Mouse (Mus musculus) lung, postnatal 14 days (tissue): ENCODE data around the gene Gm10770.
"Not testable (repeated sequence)": the region's sequence is repeated elsewhere in the genome, so short reads cannot be mapped to it uniquely, and the experiment has no call there.

Source experiments
- DNase-seq: peaks from one replicate; pipeline ENCODE4 v3.0.0; 2021

Gene Gm10770

DNA sequence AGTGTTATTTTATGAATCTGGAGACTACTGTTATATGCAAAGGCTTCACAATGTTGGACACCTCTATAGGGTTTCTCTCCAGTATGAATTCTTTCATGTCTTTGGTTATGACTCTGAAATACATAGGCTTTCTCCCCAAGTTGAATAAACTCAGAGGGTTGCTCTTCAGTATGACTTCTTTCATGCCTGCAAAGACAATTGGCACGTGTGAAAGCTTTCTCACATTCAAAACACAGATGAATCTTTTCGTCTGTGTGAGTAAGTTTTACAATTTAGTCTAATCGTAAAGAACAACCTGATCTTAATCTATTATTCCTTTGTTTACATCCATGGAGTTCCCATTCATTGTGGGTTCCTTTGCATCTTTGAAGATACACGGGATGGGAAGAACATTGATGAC lies at the start of gene Gm10770:
Gene Gm10770 (minus strand): TSS at position 101 of the 400 bp plus-strand sequence.
- DNase-seq, result not testable (repeated sequence)

DNA sequence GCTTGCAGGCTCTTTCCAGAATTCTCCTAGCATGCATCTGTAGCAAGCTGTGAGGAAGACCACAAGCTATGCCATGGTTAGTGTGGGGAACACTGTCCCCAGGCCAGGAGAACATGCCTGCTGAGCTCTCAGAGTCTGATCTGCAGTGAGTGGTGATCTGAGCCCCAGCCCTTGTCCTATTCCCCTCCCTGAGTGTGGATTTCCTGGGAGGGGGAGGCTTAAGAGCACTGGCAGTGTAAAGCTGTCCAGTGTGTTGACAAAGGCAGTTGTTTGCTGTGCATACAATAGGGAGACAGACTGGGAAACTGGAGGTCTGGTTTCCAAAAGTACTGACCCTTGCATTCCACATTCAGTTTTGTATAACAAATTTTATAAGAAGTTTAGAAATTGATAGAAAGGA lies 43.8 kb upstream of the Gm10770 start:
- not testable (repeated sequence) for DNase-seq

DNA sequence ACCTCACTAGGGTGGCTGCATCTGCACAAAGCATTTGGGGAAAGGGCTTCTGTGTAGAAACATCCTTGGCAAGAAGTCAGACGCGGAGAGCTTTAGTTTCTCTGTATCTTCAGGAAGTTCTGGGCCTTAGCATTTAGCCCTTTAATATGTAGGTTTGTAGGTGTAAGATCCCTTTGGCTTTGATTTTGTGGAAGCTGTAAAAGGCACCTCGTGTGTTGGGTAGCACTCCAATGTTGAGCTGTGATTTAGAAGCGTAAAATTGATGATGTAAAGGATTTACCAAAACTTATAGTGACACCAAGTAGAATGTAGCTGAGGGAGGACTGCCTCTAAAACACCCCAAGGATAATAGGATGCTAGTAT lies 38.9 kb upstream of the Gm10770 start:
- not testable (repeated sequence) for DNase-seq

DNA sequence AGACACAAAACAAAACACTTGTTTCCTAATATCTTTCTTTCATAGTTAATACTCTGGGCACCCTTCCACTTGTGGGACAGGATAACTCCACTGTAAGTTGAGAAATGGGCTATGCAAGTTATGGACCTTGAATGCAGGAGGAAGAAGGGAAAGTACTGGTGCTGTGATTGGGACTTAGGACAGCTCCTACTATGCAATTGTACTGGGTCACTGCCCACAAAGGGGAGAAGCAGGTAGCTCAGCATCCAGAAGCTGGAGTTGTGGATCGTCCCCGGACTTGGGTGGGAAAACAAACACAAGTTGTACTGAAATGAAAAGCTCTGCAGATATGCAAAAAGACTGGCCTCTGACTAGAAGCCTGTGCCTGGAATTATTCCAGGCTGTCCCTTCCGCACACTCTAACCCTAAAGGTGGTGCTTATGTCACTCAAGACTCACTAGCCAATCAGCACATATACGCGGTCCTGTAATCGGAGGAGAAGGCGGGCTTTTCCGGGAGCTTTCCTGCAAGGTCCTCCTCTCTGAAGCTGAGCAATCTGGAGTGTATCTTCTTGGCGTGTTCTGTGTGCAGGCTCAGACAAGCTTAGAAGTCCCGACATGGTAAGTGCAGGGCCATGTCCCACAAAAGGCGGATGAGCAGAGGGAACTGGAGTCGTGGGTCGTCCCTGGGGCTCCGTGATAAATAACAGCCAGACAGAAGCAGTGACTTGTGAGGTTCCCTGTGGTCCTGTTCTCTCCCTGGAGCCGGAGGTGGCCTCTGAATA lies 38.3 kb upstream of the Gm10770 start, which contains the start of gene Zfp937:
Gene Zfp937 (plus strand): TSS at position 474 of the 763 bp plus-strand sequence.
- peak; percentile 70 for DNase-seq

DNA sequence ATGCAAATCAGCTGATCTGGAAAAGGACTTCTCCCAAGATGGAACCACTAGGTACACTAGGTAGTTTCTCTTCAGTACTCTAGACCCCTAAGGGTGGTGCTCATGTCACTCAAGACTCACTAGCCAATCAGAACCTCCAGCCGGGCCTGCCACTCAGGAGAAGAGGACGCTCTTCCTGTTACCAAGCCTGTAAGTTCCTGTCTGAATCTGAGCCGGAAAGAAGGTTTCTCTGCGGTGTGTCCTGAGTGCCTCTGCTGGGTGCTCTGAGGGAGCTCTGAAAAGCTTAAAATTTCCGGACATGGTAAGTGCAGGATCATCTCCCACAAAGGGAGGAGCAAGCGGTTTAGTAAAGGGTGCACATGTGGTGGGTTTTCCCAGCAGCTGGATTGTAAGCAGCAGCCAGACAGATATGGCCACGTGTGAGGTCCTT lies 2.1 kb upstream of the Gm10770 start, which contains the start of gene Gm14139:
Gene Gm14139 (plus strand): TSS at position 186 of the 430 bp plus-strand sequence.
- not testable (repeated sequence) for DNase-seq

DNA sequence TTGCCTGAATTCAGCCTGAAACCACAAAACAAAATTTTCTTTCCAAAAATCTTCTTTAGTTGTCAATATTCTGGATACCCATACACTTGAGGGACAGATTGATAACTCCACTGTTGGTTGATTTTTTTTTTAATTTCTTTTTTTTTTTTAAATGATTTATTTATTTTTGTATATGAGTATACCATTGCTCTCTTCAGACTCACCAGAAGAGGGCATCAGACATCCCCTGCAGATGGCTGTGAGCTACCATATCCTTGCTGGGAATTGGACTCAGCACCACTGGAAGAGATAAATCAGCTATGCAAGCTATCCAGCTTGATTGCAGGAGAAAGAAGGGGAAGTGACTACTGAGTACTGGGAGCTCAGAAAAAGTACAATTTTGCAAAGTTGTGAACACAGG lies 1.6 kb upstream of the Gm10770 start:
- DNase-seq, result not testable (repeated sequence)

DNA sequence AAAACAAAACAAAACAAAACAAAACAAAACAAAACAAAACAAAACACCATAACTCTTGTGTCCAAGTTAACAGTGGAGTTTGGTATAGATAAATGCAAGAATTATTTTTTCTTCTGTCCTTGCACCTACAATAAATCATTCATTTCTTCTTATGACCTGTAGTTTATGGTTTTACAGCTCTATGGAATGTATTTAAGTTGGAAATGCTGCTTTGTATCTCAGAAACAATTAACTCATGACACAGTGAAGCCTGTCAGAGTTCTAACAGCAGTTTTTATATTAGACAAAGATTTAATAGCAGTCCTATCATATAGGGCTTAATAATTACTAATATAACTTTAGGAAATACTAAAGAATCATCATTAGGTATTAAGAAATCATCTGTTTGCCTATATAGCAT lies 5.6 kb downstream of the Gm10770 start:
- no peak for DNase-seq

DNA sequence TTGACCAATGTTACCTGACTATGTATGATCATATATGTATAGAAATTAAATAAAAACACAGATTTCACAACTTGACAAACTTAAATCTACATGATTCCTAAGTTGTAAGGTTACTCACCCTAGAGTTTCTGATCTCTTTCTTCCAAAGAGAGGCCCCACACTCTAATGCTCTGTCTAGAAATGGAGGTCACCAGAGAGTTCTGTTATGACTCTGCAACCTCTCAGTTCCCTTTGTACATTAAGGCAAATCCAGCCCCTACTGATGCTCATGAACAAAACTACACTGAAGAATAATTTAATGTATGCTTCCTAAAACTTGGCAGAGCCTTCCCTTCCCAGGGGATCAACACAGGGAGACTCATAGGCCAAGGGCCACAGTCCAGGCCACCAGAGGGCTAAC lies 12.8 kb downstream of the Gm10770 start:
- no peak for DNase-seq

DNA sequence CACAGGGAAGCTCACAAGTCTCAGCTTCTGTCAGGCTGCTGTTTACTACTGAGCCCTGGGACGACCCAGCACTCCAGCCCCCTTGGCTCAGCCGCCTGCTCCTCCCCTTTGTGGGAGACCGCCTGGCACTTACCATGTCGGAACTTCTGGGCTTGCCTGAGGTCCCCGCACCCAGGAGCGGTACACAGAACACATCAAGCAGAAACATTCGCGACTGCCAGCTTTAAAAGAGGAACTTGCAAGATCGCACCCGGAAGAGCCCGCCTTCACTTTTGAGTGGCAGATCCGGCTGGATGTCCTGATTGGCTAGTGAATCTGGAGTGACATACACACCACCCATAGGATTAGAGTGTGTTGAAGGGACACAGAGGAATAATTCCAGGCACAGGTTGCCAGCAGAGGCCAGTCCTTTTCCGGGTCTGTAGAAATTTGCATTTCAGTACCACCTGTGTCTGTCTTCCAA lies 43.0 kb downstream of the Gm10770 start, which contains the start of gene Zfp120:
Gene Zfp120 (minus strand): TSS at position 274 of the 463 bp plus-strand sequence.
- peak; percentile 83 for DNase-seq

DNA sequence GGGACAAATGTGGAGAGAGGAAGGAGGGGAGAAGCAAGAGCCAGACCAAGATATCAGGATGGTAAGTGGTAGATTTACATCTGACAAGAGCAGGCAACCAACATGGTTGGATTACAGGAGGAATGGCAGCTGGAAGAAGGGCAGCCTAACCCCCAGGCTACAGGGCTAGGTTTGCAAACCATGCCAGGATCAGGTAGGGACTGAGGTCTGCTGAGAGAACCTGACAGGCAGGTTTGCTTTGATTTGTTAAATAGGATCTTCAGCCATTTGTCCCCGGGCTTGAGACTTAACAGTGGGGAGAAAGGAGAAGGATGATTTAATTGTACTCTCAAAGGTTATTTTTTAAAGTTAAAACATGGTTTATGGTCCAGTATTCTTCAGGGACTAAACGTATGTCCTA lies 46.7 kb downstream of the Gm10770 start:
- DNase-seq, result no peak

DNA sequence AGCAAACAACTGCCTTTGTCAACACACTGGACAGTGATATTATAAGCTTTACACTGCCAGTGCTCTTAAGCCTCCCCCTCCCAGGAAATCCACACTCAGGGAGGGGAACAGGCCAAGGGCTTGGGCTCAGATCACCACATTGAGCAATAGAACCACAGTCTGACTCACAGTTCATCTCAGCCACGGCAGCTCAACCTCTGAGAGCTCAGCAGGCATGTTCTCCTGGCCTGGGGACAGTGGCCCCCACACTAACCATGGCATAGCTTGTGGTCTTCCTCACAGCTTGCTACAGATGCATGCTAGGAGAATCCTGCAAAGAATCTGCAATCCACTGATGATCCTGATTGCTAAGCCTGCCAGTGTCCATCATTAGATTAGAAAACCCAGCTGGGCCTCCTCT lies 47.5 kb downstream of the Gm10770 start:
- DNase-seq, result not testable (repeated sequence)
